Mouse (Mus musculus): ENCODE results near the gene Rilpl1. TPM values are rescaled to one million over a fixed set of nuclear protein-coding genes. Genes with fewer than 3 reads are reported as not detected.
"Not testable (repeated sequence)": the region's sequence is repeated elsewhere in the genome, so short reads cannot be mapped to it uniquely, and the experiment has no call there.

Gene Rilpl1
- total RNA-seq (2021) = 10 to 100 TPM; 57.4 to 62.4 TPM

DNA sequence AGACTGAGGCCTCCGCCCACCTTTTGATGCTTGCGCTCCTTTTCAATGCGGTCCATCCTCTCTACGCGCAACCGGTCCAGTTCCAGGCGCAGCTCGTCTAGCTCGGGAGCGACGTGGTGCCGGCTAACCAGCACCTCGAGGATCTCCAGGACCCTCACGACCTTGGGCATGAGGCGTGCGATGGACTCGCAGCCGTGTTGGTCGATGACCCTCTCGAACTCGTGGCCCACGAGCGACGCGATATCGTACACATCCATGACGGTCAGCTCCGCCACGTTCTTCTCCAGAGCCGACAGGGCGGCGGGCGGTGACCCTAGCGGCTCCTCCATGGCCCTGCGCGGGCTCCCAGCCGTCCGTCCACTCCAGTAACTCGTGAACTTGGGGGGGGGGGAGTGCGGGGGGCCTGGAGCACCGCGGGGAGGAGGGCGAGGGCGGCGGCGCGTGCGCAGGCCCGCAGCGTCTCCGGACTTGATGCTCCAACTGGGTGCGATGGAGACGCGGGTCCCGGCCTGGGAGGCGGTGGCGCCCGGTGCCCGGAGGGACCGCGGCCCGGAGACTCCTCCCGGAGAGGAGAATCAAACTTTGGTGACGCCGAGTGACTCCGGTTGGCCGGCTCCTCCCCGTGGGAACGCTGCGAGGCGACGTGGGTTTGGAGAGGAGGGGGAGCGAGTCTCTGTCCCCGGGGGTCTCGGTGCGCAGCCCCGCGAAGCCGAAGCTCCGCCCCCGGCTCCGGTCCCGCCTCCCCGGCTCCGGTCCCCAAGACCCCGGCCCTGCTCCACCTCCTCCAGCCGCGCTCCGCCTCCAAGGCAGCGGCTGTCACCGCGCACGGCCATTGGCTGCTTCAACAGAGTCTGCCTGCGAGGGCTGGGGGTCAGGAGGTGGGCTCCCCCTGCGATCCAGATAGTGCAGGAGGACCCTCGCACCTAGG lies at the start of gene Rilpl1:
Gene Rilpl1, minus strand, starts transcription at position 737 of the 928 bp plus-strand sequence.
- peak; percentile 66 to 68 for DNase-seq (ENCODE audit: extremely low spot score in 1 of 2, low spot score in 1 of 2)

DNA sequence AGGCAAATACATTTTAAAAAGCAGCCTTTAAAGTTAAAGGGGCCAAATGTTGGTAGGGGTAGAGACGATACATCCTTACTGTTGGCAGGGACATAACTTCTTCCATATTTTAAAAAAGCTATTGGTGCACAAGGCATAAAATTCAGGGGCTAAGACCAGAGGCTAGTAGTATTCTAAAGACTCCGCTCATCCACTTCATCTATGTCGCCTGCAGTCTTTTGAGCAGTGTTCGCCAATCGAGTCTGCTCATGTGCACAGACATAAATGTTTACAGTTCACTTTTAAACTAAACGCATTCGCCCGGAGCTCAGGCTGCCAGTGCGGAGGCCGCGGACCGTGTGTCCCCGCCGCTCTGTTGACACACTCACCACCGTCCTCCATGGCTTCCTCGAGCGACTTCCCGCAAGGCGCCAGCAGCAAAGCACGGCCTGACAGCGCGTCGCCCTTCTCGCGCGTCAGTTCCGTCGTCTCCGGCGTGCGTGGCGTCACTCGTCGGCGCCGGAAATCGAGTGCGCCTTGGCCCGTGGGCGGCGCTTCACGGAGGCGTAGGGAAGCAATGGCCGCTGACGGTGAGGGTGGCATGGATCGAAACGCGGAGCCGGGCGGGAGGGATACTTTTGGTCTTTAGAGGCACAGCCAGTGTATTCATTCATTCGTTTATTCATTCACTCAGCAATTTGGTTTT lies 47.6 kb upstream of the Rilpl1 start, which contains the start of the genes Eif2b1 and Gtf2h3:
Gene Eif2b1, minus strand, starts transcription at position 499 of the 685 bp plus-strand sequence.
Gene Gtf2h3, plus strand, starts transcription at position 508 of the 685 bp plus-strand sequence.
- DNase-seq (ENCODE audit: extremely low spot score in 1 of 2, low spot score in 1 of 2) = peak; percentile 93 to 95

DNA sequence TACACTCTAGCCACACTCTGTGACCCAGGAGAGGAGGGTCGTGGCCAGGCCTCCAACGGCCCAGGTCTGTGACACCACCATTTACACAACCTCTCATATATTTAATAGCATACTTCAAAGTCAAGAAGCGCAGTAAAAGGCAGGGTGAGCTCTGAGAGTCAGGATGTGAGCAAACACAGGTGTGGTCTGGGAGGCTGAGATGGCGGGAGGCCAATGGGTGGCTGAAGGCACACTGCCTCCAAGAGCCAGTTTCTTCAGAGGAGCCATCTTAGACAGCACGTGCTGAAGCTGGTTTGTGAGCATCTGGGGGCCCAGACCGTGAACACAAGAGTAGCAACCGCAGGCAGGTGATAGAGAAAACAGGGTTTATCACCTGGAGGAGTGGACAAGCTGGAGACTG lies 44.3 kb upstream of the Rilpl1 start:
- DNase-seq (ENCODE audit: extremely low spot score in 1 of 2, low spot score in 1 of 2) = no peak

DNA sequence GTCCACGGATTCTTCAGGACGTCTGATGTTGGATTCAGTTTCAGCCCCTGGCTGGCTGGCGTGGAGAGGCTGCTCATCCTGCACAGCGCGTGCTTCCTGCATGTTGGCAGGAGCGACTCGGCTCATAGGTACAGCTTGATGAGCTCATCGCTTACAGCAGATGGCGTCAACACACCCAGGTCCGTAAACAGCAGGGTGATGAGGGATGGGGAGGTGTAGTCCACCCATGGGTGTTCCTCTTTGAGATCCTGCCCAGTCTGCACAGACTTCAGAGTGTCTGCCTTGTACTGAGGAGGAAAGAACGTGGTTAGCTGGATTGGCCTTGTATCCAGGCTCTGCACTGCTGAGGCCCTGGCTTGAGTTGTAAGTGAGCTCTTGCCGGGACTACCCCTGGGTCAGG lies 39.9 kb upstream of the Rilpl1 start:
- DNase-seq (ENCODE audit: extremely low spot score in 1 of 2, low spot score in 1 of 2) = peak; percentile 31 to 35

DNA sequence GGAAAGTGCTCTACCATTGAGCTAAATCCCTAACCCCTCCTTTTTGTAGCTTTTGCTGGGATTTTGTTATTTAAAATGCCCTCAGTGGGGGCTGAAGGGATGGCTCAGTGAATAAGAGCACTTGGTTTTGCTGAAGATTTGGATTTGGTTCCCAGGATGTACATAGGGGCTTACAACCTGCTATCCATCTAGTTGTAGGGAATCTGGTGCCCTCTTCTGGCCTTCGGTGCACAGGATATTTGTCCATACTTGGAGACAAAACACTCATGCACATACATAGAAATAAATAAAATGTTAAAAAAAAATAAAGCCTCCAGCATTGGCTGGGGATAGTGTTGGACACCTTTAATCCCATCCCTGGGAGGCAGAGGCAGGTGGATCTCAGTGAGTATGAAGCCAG lies 24.0 kb upstream of the Rilpl1 start:
- no peak for DNase-seq (ENCODE audit: extremely low spot score in 1 of 2, low spot score in 1 of 2)

DNA sequence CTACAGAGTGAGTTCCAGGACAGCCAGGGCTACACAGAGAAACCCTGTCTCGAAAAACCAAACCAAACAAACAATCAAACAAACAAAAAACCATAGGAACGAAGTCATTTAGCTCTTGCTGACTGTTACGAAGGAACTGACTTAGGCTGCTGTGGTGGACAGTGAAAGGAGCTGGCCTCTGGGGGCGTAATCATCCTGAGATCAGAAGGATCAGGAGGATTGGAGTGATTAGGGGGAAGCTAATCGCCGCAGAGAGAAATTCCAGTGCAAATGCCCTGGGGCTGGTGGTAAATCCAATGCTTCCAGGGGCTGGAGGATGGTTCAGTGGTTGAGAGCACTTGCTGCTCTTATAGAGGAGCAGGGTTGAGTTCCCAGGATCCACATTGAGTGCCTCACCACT lies 22.4 kb upstream of the Rilpl1 start:
- DNase-seq (ENCODE audit: extremely low spot score in 1 of 2, low spot score in 1 of 2) = no peak

DNA sequence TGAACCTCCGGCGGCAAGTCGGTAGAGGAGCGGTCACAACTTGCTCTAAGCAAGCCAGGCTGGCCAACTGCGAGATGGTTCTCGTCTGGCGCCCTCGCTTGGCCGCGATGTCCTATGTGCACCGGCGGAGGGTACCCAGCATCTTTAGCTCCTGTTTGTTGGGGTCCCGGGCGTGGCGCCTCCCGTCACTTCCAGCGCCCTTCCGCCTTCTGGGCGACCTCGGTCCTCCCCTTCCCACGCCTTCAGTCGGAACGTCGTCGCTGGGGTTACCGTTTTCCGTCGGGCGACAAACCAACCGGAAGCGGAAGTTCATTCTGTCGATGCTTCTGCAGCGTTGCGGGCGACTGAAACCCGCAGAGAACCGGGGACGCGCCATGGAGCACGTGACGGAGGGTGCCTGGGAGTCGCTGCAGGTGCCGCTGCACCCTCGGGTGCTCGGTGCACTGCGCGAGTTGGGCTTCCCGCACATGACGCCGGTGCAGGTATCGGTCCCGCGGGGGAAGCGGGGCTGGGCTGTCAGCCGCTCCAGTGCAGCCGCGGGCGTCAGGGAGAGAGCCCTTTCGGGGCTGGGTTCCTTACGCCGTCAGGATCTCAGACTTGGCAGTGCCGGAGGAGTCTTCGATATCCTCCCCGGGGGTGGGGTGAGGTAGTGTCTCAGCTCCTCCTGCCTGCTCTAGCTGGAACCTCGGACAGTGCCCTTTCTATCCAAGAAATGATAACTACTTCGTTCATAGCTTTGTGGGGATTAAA lies 21.5 kb upstream of the Rilpl1 start, which contains the start of gene Ddx55:
Gene Ddx55, plus strand, starts transcription at position 307 of the 750 bp plus-strand sequence.
- DNase-seq (ENCODE audit: extremely low spot score in 1 of 2, low spot score in 1 of 2) = peak; percentile 81 to 88

DNA sequence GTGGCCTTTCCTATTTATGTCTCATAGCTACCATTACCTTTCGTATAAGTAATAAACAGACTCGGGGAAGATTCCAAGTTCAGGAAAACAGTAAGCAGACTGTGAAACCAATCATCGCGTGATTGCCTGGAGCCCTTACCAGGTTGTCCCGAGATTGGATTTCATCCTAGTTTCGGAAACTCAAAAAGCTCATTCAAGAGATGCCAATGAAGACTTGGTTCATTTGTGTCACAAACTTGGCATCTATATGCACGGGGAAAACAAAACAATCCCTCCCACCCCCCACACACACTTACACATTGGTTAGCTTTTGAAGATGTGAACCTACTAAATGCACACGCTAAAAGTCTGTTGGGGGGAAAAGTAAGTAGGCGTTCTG lies 20.9 kb upstream of the Rilpl1 start:
- DNase-seq (ENCODE audit: extremely low spot score in 1 of 2, low spot score in 1 of 2) = no peak

DNA sequence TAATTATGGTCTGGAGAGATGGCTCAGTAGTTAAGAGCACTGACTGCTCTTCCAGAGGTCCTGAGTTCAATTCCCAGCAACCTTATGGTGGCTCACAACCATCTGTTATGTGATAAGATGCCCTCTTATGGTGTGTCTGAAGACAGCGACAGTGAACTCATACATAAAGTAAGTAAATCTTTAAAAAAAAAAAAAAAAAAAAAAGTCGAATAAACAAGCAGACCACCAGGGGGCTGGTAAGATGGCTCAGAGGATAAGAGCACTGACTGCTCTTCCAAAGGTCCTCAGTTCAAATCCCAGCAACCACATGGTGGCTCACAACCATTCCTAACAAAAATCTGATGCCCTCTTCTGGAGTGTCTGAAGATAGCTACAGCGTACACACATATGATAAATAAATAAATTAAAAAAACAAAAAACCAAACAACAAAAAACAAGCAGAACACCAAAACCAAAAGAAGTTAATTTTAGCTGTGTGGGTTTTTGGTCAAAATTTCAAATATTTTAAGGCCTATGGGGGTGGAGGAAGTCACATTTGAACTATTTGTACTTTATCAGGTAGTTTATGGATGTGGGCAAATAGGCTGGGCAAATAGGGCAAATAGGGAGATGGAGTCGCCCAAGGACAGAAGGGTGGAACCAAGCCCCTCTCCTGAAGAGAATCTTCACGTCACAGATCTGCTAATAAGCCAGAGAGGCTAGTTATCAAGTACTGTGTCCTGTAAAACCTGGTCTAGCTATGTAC lies 20.3 kb upstream of the Rilpl1 start:
- not testable (repeated sequence) for DNase-seq (ENCODE audit: extremely low spot score in 1 of 2, low spot score in 1 of 2)

DNA sequence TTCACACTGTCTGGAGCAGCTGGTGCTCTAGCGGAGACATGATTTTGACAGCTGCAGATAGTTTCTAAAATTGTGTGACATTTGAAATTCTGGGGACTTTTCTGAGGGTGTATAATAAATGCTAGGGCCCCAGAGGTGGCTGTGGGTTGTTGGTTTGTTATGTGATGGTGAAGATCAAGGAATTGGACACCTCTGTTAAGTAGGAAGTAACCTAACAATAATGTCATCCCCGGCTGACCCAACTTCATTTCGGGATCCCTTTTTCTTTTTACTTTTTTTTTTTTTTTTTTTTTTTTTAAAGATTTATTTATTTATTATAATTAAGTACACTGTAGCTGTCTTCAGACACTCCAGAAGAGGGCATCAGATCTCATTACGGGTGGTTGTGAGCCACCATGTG lies 19.5 kb upstream of the Rilpl1 start:
- DNase-seq (ENCODE audit: extremely low spot score in 1 of 2, low spot score in 1 of 2) = not testable (repeated sequence)

DNA sequence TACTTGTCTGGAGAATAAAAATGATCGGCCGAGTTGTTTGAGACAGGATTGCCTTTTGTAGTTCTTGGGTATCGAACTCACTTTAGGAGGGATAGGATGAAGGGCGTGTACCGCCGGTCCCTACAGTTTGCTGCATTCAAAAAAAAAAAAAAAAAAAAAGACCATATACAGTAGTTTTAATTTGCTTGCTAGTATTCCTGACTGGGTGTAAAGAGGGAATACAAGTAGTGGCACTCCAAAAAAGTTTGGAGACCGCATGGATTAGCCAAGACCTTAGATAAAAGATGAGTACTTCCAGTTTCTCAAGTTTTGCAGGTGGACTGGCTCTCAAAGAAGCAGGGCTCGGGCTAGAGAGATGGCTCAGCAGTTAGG lies 10.4 kb upstream of the Rilpl1 start:
- DNase-seq (ENCODE audit: extremely low spot score in 1 of 2, low spot score in 1 of 2) = no peak

DNA sequence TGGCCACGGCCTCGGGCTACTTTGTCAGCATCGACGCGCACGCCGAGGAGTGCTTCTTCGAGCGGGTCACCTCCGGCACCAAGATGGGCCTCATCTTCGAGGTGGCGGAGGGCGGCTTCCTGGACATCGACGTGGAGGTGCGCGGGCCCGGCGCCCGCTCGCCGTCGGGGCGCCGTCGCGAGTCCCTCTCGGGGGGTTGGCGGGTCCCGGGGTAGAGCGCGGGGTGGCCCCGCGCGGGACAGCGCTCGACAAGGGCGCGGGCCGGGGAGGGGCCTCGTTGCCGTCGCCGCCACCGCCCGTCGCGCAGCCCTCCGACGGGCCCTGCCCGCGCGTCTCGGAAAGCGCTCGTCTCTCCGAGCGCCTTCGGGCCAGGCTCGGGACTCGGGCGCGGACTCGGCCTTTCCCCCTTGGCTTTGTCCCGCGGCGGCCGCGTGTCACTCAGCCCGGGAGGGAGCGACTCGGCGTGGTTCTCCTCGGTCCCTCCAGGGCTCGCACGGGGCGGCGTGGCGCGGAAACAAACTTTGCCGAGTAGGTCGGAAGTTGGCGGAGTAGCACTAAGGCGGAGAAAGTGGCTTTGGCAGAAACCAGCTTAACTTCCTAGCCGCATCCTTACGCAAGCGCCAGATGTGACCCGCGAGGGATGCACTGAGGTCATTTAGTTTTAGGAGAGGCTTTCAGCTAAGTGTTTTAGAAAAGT lies 9.9 kb upstream of the Rilpl1 start:
- DNase-seq (ENCODE audit: extremely low spot score in 1 of 2, low spot score in 1 of 2) = peak; percentile 36 to 40

DNA sequence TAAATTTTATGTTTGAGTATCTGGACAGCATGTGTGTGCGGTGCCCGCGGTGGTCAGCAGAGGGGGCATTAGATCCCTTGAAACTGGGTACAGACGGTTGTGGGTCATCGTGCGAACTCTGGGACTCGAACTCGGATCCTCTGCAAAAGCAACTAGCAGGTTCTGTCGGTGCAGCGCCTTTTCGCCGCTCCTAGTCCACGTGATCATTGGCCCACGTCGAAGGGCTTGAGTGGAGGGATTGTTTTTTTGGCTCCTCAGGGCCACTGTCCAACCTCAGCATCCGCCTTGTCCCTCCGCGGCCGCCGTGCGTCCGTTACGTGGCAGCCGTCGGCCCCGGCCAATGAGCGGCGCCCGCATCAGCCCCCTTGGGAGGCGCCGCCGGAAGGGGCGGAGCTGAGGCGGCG lies 9.2 kb upstream of the Rilpl1 start, which contains the start of gene Tmed2:
Gene Tmed2, plus strand, starts transcription at position 313 of the 404 bp plus-strand sequence.
- peak; percentile 86 to 90 for DNase-seq (ENCODE audit: extremely low spot score in 1 of 2, low spot score in 1 of 2)

DNA sequence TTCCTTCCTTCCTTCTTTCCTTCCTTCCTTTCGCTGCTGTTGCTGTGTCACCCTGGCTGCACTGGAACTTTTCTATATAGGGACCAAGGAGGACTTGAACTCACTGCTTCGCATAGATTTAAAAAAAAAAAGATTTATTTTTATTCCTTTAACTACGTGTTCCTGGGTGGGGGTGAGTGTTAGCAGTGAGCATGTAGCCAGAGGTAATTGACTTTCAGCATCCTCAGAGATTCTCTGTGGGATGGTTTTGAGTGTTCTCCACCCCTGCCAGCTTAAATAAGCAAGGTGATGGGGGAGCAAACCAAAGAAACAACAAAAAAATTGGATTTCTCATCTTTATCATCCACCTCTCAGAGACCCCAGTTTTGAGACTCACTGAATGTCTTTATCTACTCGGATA lies 8.7 kb upstream of the Rilpl1 start:
- no peak for DNase-seq (ENCODE audit: extremely low spot score in 1 of 2, low spot score in 1 of 2)

DNA sequence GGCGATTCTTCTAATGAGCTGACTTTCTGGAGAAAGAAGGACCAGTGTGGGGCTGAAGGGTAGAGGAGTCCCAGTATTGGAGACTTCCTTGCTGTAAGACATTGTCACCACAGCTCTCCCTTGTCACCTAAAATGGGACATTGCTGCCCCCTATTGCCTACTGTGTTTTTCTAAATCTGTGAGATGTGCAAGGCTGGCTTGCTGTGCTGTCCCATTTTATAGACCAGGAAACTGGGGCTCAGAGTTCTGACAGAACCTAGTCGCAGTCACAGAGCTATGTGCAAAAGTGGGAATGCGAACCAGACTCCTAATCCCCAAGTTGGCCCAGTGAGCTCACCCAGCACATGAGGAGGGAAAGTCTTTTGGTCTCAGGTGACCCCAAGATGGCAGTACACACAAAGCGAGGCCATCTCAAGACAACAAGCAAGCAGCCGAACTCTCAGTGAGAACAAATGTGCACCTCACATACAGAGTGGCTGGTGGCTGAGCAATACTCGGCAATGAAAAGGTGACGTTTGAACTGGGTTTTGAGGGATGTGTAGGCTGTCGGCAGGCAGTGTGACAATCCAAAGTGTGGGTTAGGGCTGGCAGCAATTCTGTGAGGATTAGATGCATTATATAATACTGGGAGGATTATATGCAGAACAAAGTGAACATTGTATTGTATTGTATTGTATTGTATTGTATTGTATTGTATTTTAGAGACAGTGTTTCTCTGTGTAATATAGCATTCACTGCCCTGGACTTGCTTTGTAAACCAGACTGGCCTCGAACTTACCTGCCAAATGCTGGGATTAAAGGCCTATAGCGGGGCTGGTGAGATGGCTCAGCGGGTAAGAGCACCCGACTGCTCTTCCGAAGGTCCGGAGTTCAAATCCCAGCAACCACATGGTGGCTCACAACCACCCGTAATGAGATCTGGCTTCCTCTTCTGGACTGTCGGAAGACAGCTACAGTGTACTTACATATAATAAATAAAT lies 7.9 kb upstream of the Rilpl1 start:
- peak in 1 of 2 experiments; percentile 59 for DNase-seq (ENCODE audit: extremely low spot score in 1 of 2, low spot score in 1 of 2)

DNA sequence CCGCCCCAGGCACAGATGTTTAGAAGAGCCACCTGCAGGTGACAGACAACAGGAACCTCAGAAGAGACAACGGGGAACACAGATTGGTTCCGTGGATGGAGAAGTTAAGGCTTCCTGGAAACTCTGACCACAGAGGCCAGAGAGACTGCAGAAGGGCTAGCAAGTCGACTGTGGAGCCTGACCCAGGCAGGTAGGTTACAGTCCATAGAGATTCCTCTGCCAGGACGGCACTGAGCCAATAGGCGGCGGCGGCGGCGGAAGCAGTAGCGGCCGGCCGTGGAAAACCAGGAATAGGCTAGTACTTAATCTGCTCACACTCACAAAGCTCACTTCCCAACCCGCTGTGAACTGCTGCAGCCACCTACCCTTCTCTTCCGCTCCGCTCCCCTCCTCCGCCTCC lies 5.6 kb upstream of the Rilpl1 start:
- DNase-seq (ENCODE audit: extremely low spot score in 1 of 2, low spot score in 1 of 2) = no peak

DNA sequence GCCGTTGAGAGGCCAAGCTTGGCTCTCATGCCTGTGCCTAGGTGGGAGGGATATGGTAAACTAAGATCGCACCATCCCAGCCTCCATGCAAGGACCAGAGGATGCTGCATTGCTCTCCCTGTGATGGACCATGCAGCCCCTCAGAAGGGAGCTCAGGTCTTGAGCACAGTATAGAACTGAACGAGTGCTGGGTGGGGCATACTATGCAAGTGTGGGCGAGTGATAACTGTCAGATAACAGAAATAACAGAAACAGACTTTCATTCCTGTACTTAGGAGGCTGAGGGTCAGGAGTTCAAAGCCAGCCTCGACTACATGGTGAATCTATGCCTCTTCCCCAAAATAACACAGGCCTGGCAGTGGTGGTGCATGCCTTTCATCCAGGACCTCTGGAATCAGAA lies 3.8 kb upstream of the Rilpl1 start:
- no peak for DNase-seq (ENCODE audit: extremely low spot score in 1 of 2, low spot score in 1 of 2)

DNA sequence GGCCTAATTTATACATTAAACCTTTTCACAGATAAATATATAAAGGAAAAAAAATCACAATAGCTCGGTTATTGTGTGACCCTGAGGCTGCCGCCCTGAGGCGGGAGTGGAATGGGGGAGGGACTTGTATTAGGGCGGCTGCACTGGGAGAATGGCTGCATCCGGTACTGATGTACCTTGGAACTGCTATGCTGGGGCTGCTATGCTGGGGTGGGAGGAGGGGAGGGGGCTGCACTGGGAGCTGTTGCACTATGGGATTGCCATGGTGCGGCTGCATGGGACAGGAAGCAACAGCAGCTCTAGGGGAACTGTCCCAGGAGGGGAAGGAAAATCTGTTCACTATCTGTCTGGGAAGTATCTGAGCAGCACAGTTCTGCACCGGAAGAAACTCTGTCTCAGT lies 1.3 kb upstream of the Rilpl1 start:
- DNase-seq (ENCODE audit: extremely low spot score in 1 of 2, low spot score in 1 of 2) = no peak
